Comparison of ENCODE assay signal across 25 mouse cellular contexts in genomic region chrX:153936111-153936510, GRCm38 (mm10).
DNase-seq lines count a peak whose midpoint lies in the region; ATAC-seq lines count a peak whose summit lies in the region.
"Had no signal": no experiment of that assay in that cellular context is flagged by ENCODE, and none has a peak within 500 bp of the region (broad histone marks: within the 10 kb centered on the region; RNA-seq: fewer than 3 reads in every experiment).

No protein-coding gene starts in this region.

- peak; percentile 2 for DNase-seq in forebrain, embryonic 10.5 days (ENCODE audit: extremely low spot score, low spot score)
- peak; percentile 60 for DNase-seq in heart, embryonic 10.5 days (ENCODE audit: low spot score)
- no peak for DNase-seq in heart, postnatal 25 days (ENCODE audit: low spot score)
- peak; percentile 3 to 48 for DNase-seq in spleen, postnatal 4 days (ENCODE audit: low spot score in 2 of 2)
- no peak for DNase-seq in spleen, postnatal 10 days (ENCODE audit: low spot score in 2 of 2)
- peak; percentile 0 for DNase-seq in embryonic facial prominence, embryonic 10.5 days (ENCODE audit: low spot score)
- DNase-seq: adrenal gland, adult 8-10 months; adrenal gland, postnatal 25 days; cerebellum, adult 11-12 months; cerebellum, adult 8-10 months; cerebellum, postnatal 10 days; cerebellum, postnatal 36 days; embryo, embryonic 11 days; forebrain, postnatal 0 days; gastrocnemius, adult 2 months; gastrocnemius, postnatal 14 days; heart, postnatal 36 days had no signal

- H3K9ac ChIP-seq in forebrain, embryonic 16.5 days (replicated peaks; ENCODE audit: low read depth, low read length): no peak overlapping the region
- H3K9ac ChIP-seq: forebrain, embryonic 12.5 days; forebrain, postnatal 0 days; hindbrain, embryonic 13.5 days had no signal

- H3K27ac ChIP-seq in forebrain, embryonic 10.5 days: no peak overlapping the region
- H3K27ac ChIP-seq in forebrain, embryonic 16.5 days (ENCODE audit: low read length): no peak overlapping the region
- no peak overlapping the region for H3K27ac ChIP-seq in heart, embryonic 10.5 days
- no peak overlapping the region for H3K27ac ChIP-seq in embryonic facial prominence, embryonic 10.5 days (replicated peaks)
- H3K27ac ChIP-seq: forebrain, embryonic 12.5 days; gastrocnemius, adult 2 months; heart, adult 2 months; hindbrain, embryonic 10.5 days; hindbrain, embryonic 13.5 days had no signal

- H3K4me2 ChIP-seq in forebrain, embryonic 16.5 days (ENCODE audit: low read length): no peak overlapping the region
- H3K4me2 ChIP-seq: forebrain, embryonic 12.5 days; heart, embryonic 11.5 days; hindbrain, embryonic 13.5 days had no signal

- 89% methylated on average over 3 of the region's 3 CpGs for WGBS in forebrain, embryonic 10.5 days
- WGBS in forebrain, embryonic 16.5 days: 92% methylated on average over 3 of the region's 3 CpGs
- 79% methylated on average over 3 of the region's 3 CpGs for WGBS in heart, embryonic 10.5 days
- WGBS in embryonic facial prominence, embryonic 10.5 days: 90% methylated on average over 3 of the region's 3 CpGs

- intact Hi-C loops in heart, postnatal 25 days (cut with DNase I): no loop called here

- no peaks in the 10 kb centered on the region for H3K27me3 ChIP-seq in forebrain, embryonic 10.5 days (ENCODE audit: poor library complexity, severe bottlenecking)
- H3K27me3 ChIP-seq in forebrain, embryonic 16.5 days (replicated peaks; ENCODE audit: control insufficient read depth, insufficient read depth, low read length): no peaks in the 10 kb centered on the region
- no peaks in the 10 kb centered on the region for H3K27me3 ChIP-seq in heart, embryonic 10.5 days (ENCODE audit: insufficient read depth, poor library complexity, severe bottlenecking)
- H3K27me3 ChIP-seq in embryonic facial prominence, embryonic 10.5 days (replicated peaks; ENCODE audit: low read depth, poor library complexity, severe bottlenecking): no peaks in the 10 kb centered on the region
- H3K27me3 ChIP-seq: forebrain, embryonic 12.5 days; hindbrain, embryonic 13.5 days had no signal

- H3K9me3 ChIP-seq in forebrain, embryonic 10.5 days: no peaks in the 10 kb centered on the region
- H3K9me3 ChIP-seq in forebrain, embryonic 16.5 days (ENCODE audit: control insufficient read depth, low read length): no peaks in the 10 kb centered on the region
- H3K9me3 ChIP-seq in heart, embryonic 10.5 days: no peaks in the 10 kb centered on the region
- H3K9me3 ChIP-seq in embryonic facial prominence, embryonic 10.5 days: 0 out of 2 replicates have a peak, but pooled peaks cover 5% of the 10 kb centered on the region
- H3K9me3 ChIP-seq: forebrain, embryonic 12.5 days; hindbrain, embryonic 10.5 days; hindbrain, embryonic 13.5 days had no signal

- H3K36me3 ChIP-seq in forebrain, embryonic 10.5 days (replicated peaks): no peaks in the 10 kb centered on the region
- no peaks in the 10 kb centered on the region for H3K36me3 ChIP-seq in forebrain, embryonic 16.5 days (ENCODE audit: control insufficient read depth, insufficient read depth)
- no peaks in the 10 kb centered on the region for H3K36me3 ChIP-seq in heart, embryonic 10.5 days
- no peaks in the 10 kb centered on the region for H3K36me3 ChIP-seq in embryonic facial prominence, embryonic 10.5 days (replicated peaks)
- H3K36me3 ChIP-seq: forebrain, embryonic 12.5 days; hindbrain, embryonic 10.5 days; hindbrain, embryonic 13.5 days had no signal

- no peaks in the 10 kb centered on the region for H3K4me1 ChIP-seq in forebrain, embryonic 10.5 days
- no peaks in the 10 kb centered on the region for H3K4me1 ChIP-seq in forebrain, embryonic 16.5 days (replicated peaks; ENCODE audit: control insufficient read depth, insufficient read depth, low read length)
- H3K4me1 ChIP-seq in heart, embryonic 10.5 days: no peaks in the 10 kb centered on the region
- H3K4me1 ChIP-seq in embryonic facial prominence, embryonic 10.5 days: no peaks in the 10 kb centered on the region
- H3K4me1 ChIP-seq: forebrain, embryonic 12.5 days; hindbrain, embryonic 10.5 days; hindbrain, embryonic 13.5 days had no signal

- H3K4me3 ChIP-seq in forebrain, embryonic 10.5 days: no peak overlapping the region
- no peak overlapping the region for H3K4me3 ChIP-seq in forebrain, embryonic 16.5 days (replicated peaks; ENCODE audit: low read length)
- H3K4me3 ChIP-seq in heart, embryonic 10.5 days: no peak overlapping the region
- H3K4me3 ChIP-seq in embryonic facial prominence, embryonic 10.5 days: no peak overlapping the region
- H3K4me3 ChIP-seq: forebrain, embryonic 12.5 days; gastrocnemius, adult 2 months; heart, adult 2 months; hindbrain, embryonic 10.5 days; hindbrain, embryonic 13.5 days had no signal

- no peak for ATAC-seq in forebrain, embryonic 16.5 days
- ATAC-seq: activated CD4-positive, CD25-positive, alpha-beta regulatory T cell, adult 4 months; forebrain, postnatal 0 days; hindbrain, embryonic 16.5 days had no signal

Comparison
In these comparisons a context has a peak if more than half of its experiments do, and no peak if none do; other contexts are left out.
1. DNase-seq: peak in forebrain, embryonic 10.5 days (single experiment), heart, embryonic 10.5 days (single experiment), spleen, postnatal 4 days (2 of 2) and embryonic facial prominence, embryonic 10.5 days (single experiment); none in heart, postnatal 25 days (single experiment) and spleen, postnatal 10 days (0 of 2).